Mouse (Mus musculus): ENCODE data around the gene Adgrf5. TPM values are rescaled to one million over a fixed set of nuclear protein-coding genes. Genes with fewer than 3 reads are reported as not detected.

The Adgrf5 gene
- polyA plus RNA-seq, 1 experiment from 2014 or later = 10.5 TPM

GRCm38 (mm10) chr17:43392191-43392590 lies 31.9 kb downstream of the Adgrf5 start:
- no peak overlapping the region for H3K4me3 ChIP-seq
- no peaks in the 10 kb centered on the region for H3K36me3 ChIP-seq
- no peaks in the 10 kb centered on the region for H3K9me3 ChIP-seq (replicated peaks)
- H3K27me3 ChIP-seq (ENCODE audit: low read depth, poor library complexity, severe bottlenecking) = no peaks in the 10 kb centered on the region
- H3K4me1 ChIP-seq = peaks cover 5% of the 10 kb centered on the region; the same call in 1 of the 2 replicates
- H3K27ac ChIP-seq = no peak overlapping the region
- no peak for DNase-seq (ENCODE audit: low spot score)
- WGBS = 49% methylated on average over 9 of the region's 9 CpGs

DNA sequence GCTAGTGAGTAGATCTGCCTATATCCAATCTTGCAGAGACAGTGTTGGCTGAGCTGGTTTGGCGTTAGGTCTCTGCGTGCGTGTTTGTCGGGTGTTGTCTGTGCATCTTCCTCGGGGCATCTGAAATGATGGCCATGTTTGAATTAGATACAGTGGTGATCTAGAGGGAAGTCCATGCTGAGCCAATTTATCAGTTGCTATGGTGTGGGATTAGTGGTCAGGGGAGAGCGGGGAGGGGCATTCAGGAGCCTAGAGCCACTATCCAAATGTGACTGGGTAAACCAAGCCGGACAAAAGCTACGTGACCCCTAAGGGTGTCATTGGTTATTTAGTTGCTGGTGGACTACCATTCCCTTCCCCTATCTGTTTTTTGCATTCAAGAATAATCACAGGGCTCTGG lies 33.4 kb downstream of the Adgrf5 start:
- Histone ChIP-seq H3K27ac (no peak overlapping the region), H3K36me3 (no peaks in the 10 kb centered on the region), H3K4me3 (no peak overlapping the region), H3K27me3 (ENCODE audit: low read depth, poor library complexity, severe bottlenecking) (no peaks in the 10 kb centered on the region), H3K9me3 (replicated peaks) (no peaks in the 10 kb centered on the region), H3K4me1 (peaks cover 7% of the 10 kb centered on the region; the same call in 1 of the 2 replicates)
- 92% methylated on average over 8 of the region's 8 CpGs for WGBS
- no peak for DNase-seq (ENCODE audit: low spot score)

DNA sequence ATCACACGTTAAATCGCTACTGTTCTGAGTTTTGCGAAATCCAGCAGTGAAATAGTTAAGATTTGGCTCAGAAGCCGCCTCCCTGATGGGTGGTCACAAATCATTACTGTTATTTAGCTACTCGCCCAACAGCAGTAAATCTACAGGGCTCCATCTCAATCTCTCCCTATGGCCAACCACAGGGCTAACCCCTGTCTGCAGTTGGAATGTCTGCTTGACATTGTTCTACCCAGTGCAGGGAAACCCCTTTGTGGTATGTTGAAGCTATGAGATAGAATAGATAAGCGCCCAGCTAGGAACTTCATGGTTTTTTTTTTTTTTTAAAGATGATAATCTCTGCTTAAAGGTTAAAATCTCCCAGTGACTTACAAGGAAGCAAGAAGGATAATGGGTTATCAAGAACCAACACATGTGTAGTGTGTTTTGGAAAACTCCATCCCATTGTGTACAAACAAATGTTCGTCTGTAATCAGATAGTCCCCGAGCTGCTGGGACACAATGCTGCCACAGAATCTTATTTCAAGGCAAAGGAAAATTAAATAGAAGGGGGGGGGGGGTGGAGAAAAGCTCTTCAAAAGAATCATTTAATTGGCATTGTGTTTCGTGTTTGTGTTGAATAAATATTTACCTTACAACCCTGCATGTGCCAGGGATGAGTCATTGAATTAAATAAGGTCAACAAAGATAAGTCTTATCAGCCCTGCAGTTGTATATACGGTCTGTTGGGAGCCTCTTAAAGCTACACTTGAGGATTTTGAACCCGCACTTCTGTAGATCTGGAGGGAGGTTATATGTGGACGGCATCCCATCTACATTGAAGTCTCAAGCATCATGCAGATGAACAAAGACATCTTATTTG lies 35.4 kb downstream of the Adgrf5 start:
- Histone ChIP-seq H3K36me3 (no peaks in the 10 kb centered on the region), H3K4me1 (peaks cover 7% of the 10 kb centered on the region; the same call in 1 of the 2 replicates), H3K27ac (no peak overlapping the region), H3K9me3 (replicated peaks) (no peaks in the 10 kb centered on the region), H3K27me3 (ENCODE audit: low read depth, poor library complexity, severe bottlenecking) (no peaks in the 10 kb centered on the region), H3K4me3 (no peak overlapping the region)
- WGBS = 77% methylated on average over 12 of the region's 12 CpGs
- DNase-seq (ENCODE audit: low spot score) = no peak

GRCm38 (mm10) chr17:43398612-43399011 lies 38.4 kb downstream of the Adgrf5 start:
- WGBS = 84% methylated on average over 7 of the region's 7 CpGs
- Histone ChIP-seq H3K4me1 (peaks cover 3% of the 10 kb centered on the region; the same call in 1 of the 2 replicates), H3K4me3 (no peak overlapping the region), H3K27me3 (ENCODE audit: low read depth, poor library complexity, severe bottlenecking) (no peaks in the 10 kb centered on the region), H3K36me3 (no peaks in the 10 kb centered on the region), H3K27ac (no peak overlapping the region), H3K9me3 (replicated peaks) (no peaks in the 10 kb centered on the region)
- DNase-seq (ENCODE audit: low spot score) = no peak

DNA sequence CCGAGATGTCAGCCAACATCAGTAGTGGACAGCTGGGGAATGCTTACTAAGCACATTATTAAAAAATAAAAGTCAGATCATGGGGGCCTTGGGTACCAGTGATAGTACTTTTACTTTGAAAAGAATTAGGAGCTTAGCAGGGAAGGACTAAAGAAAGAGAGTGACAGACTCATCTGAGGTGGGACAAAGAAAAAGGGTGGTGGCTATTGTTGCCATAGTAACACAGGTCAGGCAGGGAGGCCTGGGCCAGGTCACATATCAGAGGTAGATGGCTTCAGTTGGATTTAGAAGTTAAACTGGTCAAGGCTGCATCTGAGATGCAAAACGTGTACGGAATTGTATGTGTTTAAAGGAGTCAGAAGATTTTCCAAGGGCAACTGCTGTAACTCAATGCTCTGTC lies 38.9 kb downstream of the Adgrf5 start:
- H3K9me3 ChIP-seq (replicated peaks) = no peaks in the 10 kb centered on the region
- no peak for DNase-seq (ENCODE audit: low spot score)
- 87% methylated on average over 3 of the region's 3 CpGs for WGBS
- no peak overlapping the region for H3K27ac ChIP-seq
- no peaks in the 10 kb centered on the region for H3K27me3 ChIP-seq (ENCODE audit: low read depth, poor library complexity, severe bottlenecking)
- H3K4me3 ChIP-seq = no peak overlapping the region
- H3K36me3 ChIP-seq = no peaks in the 10 kb centered on the region
- H3K4me1 ChIP-seq = peaks cover 3% of the 10 kb centered on the region; the same call in 1 of the 2 replicates

- no peaks in the 10 kb centered on the region for H3K36me3 ChIP-seq
- no peak overlapping the region for H3K27ac ChIP-seq
- 87% methylated on average over 10 of the region's 10 CpGs for WGBS
- H3K9me3 ChIP-seq (replicated peaks) = no peaks in the 10 kb centered on the region
- DNase-seq (ENCODE audit: low spot score) = no peak
- peaks cover 3% of the 10 kb centered on the region; the same call in 1 of the 2 replicates for H3K4me1 ChIP-seq
- H3K27me3 ChIP-seq (ENCODE audit: low read depth, poor library complexity, severe bottlenecking) = no peaks in the 10 kb centered on the region
- no peak overlapping the region for H3K4me3 ChIP-seq
These were observed 40.2 kb downstream of the Adgrf5 start for GRCm38 (mm10) chr17:43400483-43400882.

DNA sequence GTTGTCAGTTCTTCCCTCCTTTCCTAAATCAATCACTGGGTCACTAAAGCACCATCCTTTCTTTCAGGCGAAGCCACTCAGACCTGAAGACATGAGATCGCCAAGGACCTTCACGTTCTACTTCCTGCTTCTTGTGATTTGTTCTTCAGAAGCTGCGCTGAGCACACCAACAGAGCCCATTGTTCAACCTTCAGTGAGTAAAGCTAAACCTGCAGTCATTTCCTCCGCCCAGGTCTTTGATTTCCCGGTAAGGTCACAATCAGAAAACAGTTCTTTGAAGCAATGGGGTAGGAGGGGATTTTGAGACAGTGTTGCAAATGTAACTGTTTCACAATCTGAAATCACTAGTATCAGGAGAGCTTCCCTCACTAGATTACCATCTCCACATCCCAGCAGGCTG lies 43.6 kb downstream of the Adgrf5 start:
- no peak for DNase-seq (ENCODE audit: low spot score)
- H3K9me3 ChIP-seq (replicated peaks) = no peaks in the 10 kb centered on the region
- H3K27me3 ChIP-seq (ENCODE audit: low read depth, poor library complexity, severe bottlenecking) = no peaks in the 10 kb centered on the region
- H3K4me1 ChIP-seq = no peaks in the 10 kb centered on the region
- 74% methylated on average over 6 of the region's 6 CpGs for WGBS
- H3K36me3 ChIP-seq = no peaks in the 10 kb centered on the region
- no peak overlapping the region for H3K27ac ChIP-seq
- H3K4me3 ChIP-seq = no peak overlapping the region

GRCm38 (mm10) chr17:43404408-43404807 lies 44.2 kb downstream of the Adgrf5 start:
- H3K36me3 ChIP-seq = no peaks in the 10 kb centered on the region
- 75% methylated on average over 5 of the region's 5 CpGs for WGBS
- no peak overlapping the region for H3K27ac ChIP-seq
- no peak overlapping the region for H3K4me3 ChIP-seq
- no peaks in the 10 kb centered on the region for H3K9me3 ChIP-seq (replicated peaks)
- H3K27me3 ChIP-seq (ENCODE audit: low read depth, poor library complexity, severe bottlenecking) = no peaks in the 10 kb centered on the region
- no peaks in the 10 kb centered on the region for H3K4me1 ChIP-seq
- no peak for DNase-seq (ENCODE audit: low spot score)

GRCm38 (mm10) chr17:43406321-43406720 lies 46.1 kb downstream of the Adgrf5 start:
- WGBS = 88% methylated on average over 3 of the region's 3 CpGs
- Histone ChIP-seq H3K36me3 (no peaks in the 10 kb centered on the region), H3K9me3 (replicated peaks) (no peaks in the 10 kb centered on the region), H3K4me3 (no peak overlapping the region), H3K4me1 (no peaks in the 10 kb centered on the region), H3K27me3 (ENCODE audit: low read depth, poor library complexity, severe bottlenecking) (no peaks in the 10 kb centered on the region), H3K27ac (no peak overlapping the region)
- DNase-seq (ENCODE audit: low spot score) = no peak

GRCm38 (mm10) chr17:43407548-43407947 lies 47.3 kb downstream of the Adgrf5 start:
- H3K4me3 ChIP-seq = no peak overlapping the region
- 91% methylated on average over 7 of the region's 7 CpGs for WGBS
- H3K4me1 ChIP-seq = no peaks in the 10 kb centered on the region
- no peak for DNase-seq (ENCODE audit: low spot score)
- no peak overlapping the region for H3K27ac ChIP-seq
- no peaks in the 10 kb centered on the region for H3K27me3 ChIP-seq (ENCODE audit: low read depth, poor library complexity, severe bottlenecking)
- no peaks in the 10 kb centered on the region for H3K9me3 ChIP-seq (replicated peaks)
- no peaks in the 10 kb centered on the region for H3K36me3 ChIP-seq

GRCm38 (mm10) chr17:43413182-43413581 lies 52.9 kb downstream of the Adgrf5 start:
- Histone ChIP-seq H3K36me3 (no peaks in the 10 kb centered on the region), H3K27me3 (ENCODE audit: low read depth, poor library complexity, severe bottlenecking) (no peaks in the 10 kb centered on the region), H3K27ac (no peak overlapping the region), H3K4me3 (no peak overlapping the region), H3K4me1 (no peaks in the 10 kb centered on the region), H3K9me3 (replicated peaks) (no peaks in the 10 kb centered on the region)
- no peak for DNase-seq (ENCODE audit: low spot score)
- 82% methylated on average over 7 of the region's 7 CpGs for WGBS

- H3K36me3 ChIP-seq = no peaks in the 10 kb centered on the region
- no peak for DNase-seq (ENCODE audit: low spot score)
- no peak overlapping the region for H3K4me3 ChIP-seq
- no peaks in the 10 kb centered on the region for H3K9me3 ChIP-seq (replicated peaks)
- H3K27ac ChIP-seq = no peak overlapping the region
- H3K27me3 ChIP-seq (ENCODE audit: low read depth, poor library complexity, severe bottlenecking) = no peaks in the 10 kb centered on the region
- WGBS = 87% methylated on average over 5 of the region's 5 CpGs
- H3K4me1 ChIP-seq = no peaks in the 10 kb centered on the region
These were observed 59.0 kb downstream of the Adgrf5 start for GRCm38 (mm10) chr17:43419204-43419603.

- Histone ChIP-seq H3K9me3 (replicated peaks) (no peaks in the 10 kb centered on the region), H3K27ac (no peak overlapping the region), H3K36me3 (no peaks in the 10 kb centered on the region), H3K4me3 (no peak overlapping the region), H3K27me3 (ENCODE audit: low read depth, poor library complexity, severe bottlenecking) (no peaks in the 10 kb centered on the region), H3K4me1 (no peaks in the 10 kb centered on the region)
- 86% methylated on average over 3 of the region's 3 CpGs for WGBS
- DNase-seq (ENCODE audit: low spot score) = no peak
These were observed 60.1 kb downstream of the Adgrf5 start for GRCm38 (mm10) chr17:43420381-43420780.

Measured in limb, embryonic 10.5 days (tissue).